Mouse (Mus musculus): ENCODE data around the gene Galk1. TPM values are rescaled to one million over a fixed set of nuclear protein-coding genes. Genes with fewer than 3 reads are reported as not detected.
"Not testable (repeated sequence)": the region's sequence is repeated elsewhere in the genome, so short reads cannot be mapped to it uniquely, and the experiment has no call there.

Gene Galk1
- polyA plus RNA-seq, 1 experiment from 2014 or later = 187 TPM

GRCm38 (mm10) chr11:116025056-116025845 is 12.7 kb upstream of the Galk1 start:
- H3K9me3 ChIP-seq (replicated peaks; ENCODE audit: control insufficient read depth, low read length) = no peaks in the 10 kb centered on the region
- ATAC-seq (ENCODE audit: insufficient read depth, low FRiP score) = no peak
- H3K4me3 ChIP-seq (replicated peaks; ENCODE audit: low read length) = no peak overlapping the region
- peaks cover 6% of the 10 kb centered on the region; the same call in 1 of the 2 replicates for H3K4me1 ChIP-seq (ENCODE audit: control insufficient read depth, insufficient read depth, low read length)
- 91% methylated on average over 3 of the region's 3 CpGs for WGBS
- H3K27me3 ChIP-seq (ENCODE audit: control insufficient read depth, insufficient read depth, low read length) = no peaks in the 10 kb centered on the region
- no peak overlapping the region for H3K9ac ChIP-seq (ENCODE audit: low read length)
- H3K4me2 ChIP-seq (ENCODE audit: low read depth, low read length) = no peak overlapping the region
- H3K36me3 ChIP-seq (ENCODE audit: control insufficient read depth, insufficient read depth, low read length) = no peaks in the 10 kb centered on the region; the same call in 1 of the 2 replicates
- H3K27ac ChIP-seq (ENCODE audit: low read length) = no peak overlapping the region

- H3K9me3 ChIP-seq (replicated peaks; ENCODE audit: control insufficient read depth, low read length) = no peaks in the 10 kb centered on the region
- no peaks in the 10 kb centered on the region for H3K27me3 ChIP-seq (ENCODE audit: control insufficient read depth, insufficient read depth, low read length)
- no peak overlapping the region for H3K4me2 ChIP-seq (ENCODE audit: low read depth, low read length)
- WGBS = under 1% methylated on average over 37 of the region's 37 CpGs
- ATAC-seq (ENCODE audit: insufficient read depth, low FRiP score) = peak; percentile 97
- peak overlapping the region; percentile 89 for H3K4me3 ChIP-seq (replicated peaks; ENCODE audit: low read length)
- no peaks in the 10 kb centered on the region; the same call in 1 of the 2 replicates for H3K36me3 ChIP-seq (ENCODE audit: control insufficient read depth, insufficient read depth, low read length)
- H3K27ac ChIP-seq (ENCODE audit: low read length) = peak overlapping the region; percentile 100
- peaks cover 2% of the 10 kb centered on the region; the same call in 1 of the 2 replicates for H3K4me1 ChIP-seq (ENCODE audit: control insufficient read depth, insufficient read depth, low read length)
- H3K9ac ChIP-seq (ENCODE audit: low read length) = peak overlapping the region; percentile 100
These were observed 11.9 kb upstream of the Galk1 start for GRCm38 (mm10) chr11:116024356-116024808.

GRCm38 (mm10) chr11:116023771-116024355 is 11.3 kb upstream of the Galk1 start:
- Histone ChIP-seq H3K9me3 (replicated peaks; ENCODE audit: control insufficient read depth, low read length) (no peaks in the 10 kb centered on the region), H3K4me1 (ENCODE audit: control insufficient read depth, insufficient read depth, low read length) (peaks cover 2% of the 10 kb centered on the region; the same call in 1 of the 2 replicates), H3K4me3 (replicated peaks; ENCODE audit: low read length) (peak overlapping the region; percentile 89), H3K27me3 (ENCODE audit: control insufficient read depth, insufficient read depth, low read length) (no peaks in the 10 kb centered on the region), H3K9ac (ENCODE audit: low read length) (peak overlapping the region; percentile 100), H3K4me2 (ENCODE audit: low read depth, low read length) (peak overlapping the region; percentile 56; the same call in 1 of the 2 replicates), H3K27ac (ENCODE audit: low read length) (peak overlapping the region; percentile 100), H3K36me3 (ENCODE audit: control insufficient read depth, insufficient read depth, low read length) (no peaks in the 10 kb centered on the region; the same call in 1 of the 2 replicates)
- under 1% methylated on average over 55 of the region's 57 CpGs for WGBS
- ATAC-seq (ENCODE audit: insufficient read depth, low FRiP score) = peak; percentile 75

GRCm38 (mm10) chr11:116023074-116023770 is 10.7 kb upstream of the Galk1 start:
- H3K36me3 ChIP-seq (ENCODE audit: control insufficient read depth, insufficient read depth, low read length); ATAC-seq (ENCODE audit: insufficient read depth, low FRiP score); H3K27me3 ChIP-seq (ENCODE audit: control insufficient read depth, insufficient read depth, low read length); H3K9me3 ChIP-seq (replicated peaks; ENCODE audit: control insufficient read depth, low read length); H3K4me1 ChIP-seq (ENCODE audit: control insufficient read depth, insufficient read depth, low read length): not testable (repeated sequence)
- Histone ChIP-seq H3K4me3 (replicated peaks; ENCODE audit: low read length) (peak overlapping the region; percentile 89), H3K27ac (ENCODE audit: low read length) (peak overlapping the region; percentile 100), H3K9ac (ENCODE audit: low read length) (peak overlapping the region; percentile 100), H3K4me2 (ENCODE audit: low read depth, low read length) (peak overlapping the region; percentile 56)
- WGBS = 2% methylated on average over 18 of the region's 18 CpGs

GRCm38 (mm10) chr11:116022256-116022780 is 9.8 kb upstream of the Galk1 start:
- Histone ChIP-seq H3K4me2 (ENCODE audit: low read depth, low read length) (peak overlapping the region; percentile 51), H3K27ac (ENCODE audit: low read length) (no peak overlapping the region), H3K9ac (ENCODE audit: low read length) (no peak overlapping the region), H3K27me3 (ENCODE audit: control insufficient read depth, insufficient read depth, low read length) (no peaks in the 10 kb centered on the region), H3K4me3 (replicated peaks; ENCODE audit: low read length) (peak overlapping the region; percentile 31), H3K4me1 (ENCODE audit: control insufficient read depth, insufficient read depth, low read length) (peaks cover 2% of the 10 kb centered on the region; the same call in 1 of the 2 replicates), H3K9me3 (replicated peaks; ENCODE audit: control insufficient read depth, low read length) (no peaks in the 10 kb centered on the region), H3K36me3 (ENCODE audit: control insufficient read depth, insufficient read depth, low read length) (no peaks in the 10 kb centered on the region; the same call in 1 of the 2 replicates)
- WGBS = 30% methylated on average over 4 of the region's 4 CpGs
- no peak for ATAC-seq (ENCODE audit: insufficient read depth, low FRiP score)

- H3K27me3 ChIP-seq (ENCODE audit: control insufficient read depth, insufficient read depth, low read length) = no peaks in the 10 kb centered on the region
- no peak overlapping the region for H3K27ac ChIP-seq (ENCODE audit: low read length)
- H3K4me1 ChIP-seq (ENCODE audit: control insufficient read depth, insufficient read depth, low read length) = peaks cover 2% of the 10 kb centered on the region; the same call in 1 of the 2 replicates
- H3K4me2 ChIP-seq (ENCODE audit: low read depth, low read length) = no peak overlapping the region
- no peaks in the 10 kb centered on the region for H3K9me3 ChIP-seq (replicated peaks; ENCODE audit: control insufficient read depth, low read length)
- no peaks in the 10 kb centered on the region; the same call in 1 of the 2 replicates for H3K36me3 ChIP-seq (ENCODE audit: control insufficient read depth, insufficient read depth, low read length)
- H3K4me3 ChIP-seq (replicated peaks; ENCODE audit: low read length) = peak overlapping the region; percentile 0; the same call in 1 of the 2 replicates
- 65% methylated on average over 6 of the region's 6 CpGs for WGBS
- ATAC-seq (ENCODE audit: insufficient read depth, low FRiP score) = no peak
- no peak overlapping the region for H3K9ac ChIP-seq (ENCODE audit: low read length)
These were observed 9.1 kb upstream of the Galk1 start for GRCm38 (mm10) chr11:116021328-116022220.

GRCm38 (mm10) chr11:116020519-116020922 is 8.0 kb upstream of the Galk1 start:
- H3K36me3 ChIP-seq (ENCODE audit: control insufficient read depth, insufficient read depth, low read length) = no peaks in the 10 kb centered on the region; the same call in 1 of the 2 replicates
- no peak overlapping the region for H3K27ac ChIP-seq (ENCODE audit: low read length)
- H3K4me1 ChIP-seq (ENCODE audit: control insufficient read depth, insufficient read depth, low read length) = peaks cover 2% of the 10 kb centered on the region; the same call in 1 of the 2 replicates
- no peaks in the 10 kb centered on the region for H3K27me3 ChIP-seq (ENCODE audit: control insufficient read depth, insufficient read depth, low read length)
- H3K9me3 ChIP-seq (replicated peaks; ENCODE audit: control insufficient read depth, low read length) = no peaks in the 10 kb centered on the region
- WGBS = 35% methylated on average over 1 of the region's 1 CpGs
- H3K9ac ChIP-seq (ENCODE audit: low read length) = no peak overlapping the region
- H3K4me2 ChIP-seq (ENCODE audit: low read depth, low read length) = no peak overlapping the region
- H3K4me3 ChIP-seq (replicated peaks; ENCODE audit: low read length) = no peak overlapping the region
- ATAC-seq (ENCODE audit: insufficient read depth, low FRiP score) = no peak

GRCm38 (mm10) chr11:116019976-116020411 is 7.5 kb upstream of the Galk1 start:
- H3K27ac ChIP-seq (ENCODE audit: low read length) = peak overlapping the region; percentile 15; the same call in 1 of the 2 replicates

More at GRCm38 (mm10) chr11:116019976-116020411, 7.5 kb upstream of the Galk1 start:
- Histone ChIP-seq H3K9me3 (replicated peaks; ENCODE audit: control insufficient read depth, low read length) (no peaks in the 10 kb centered on the region), H3K4me1 (ENCODE audit: control insufficient read depth, insufficient read depth, low read length) (peaks cover 2% of the 10 kb centered on the region; the same call in 1 of the 2 replicates), H3K4me2 (ENCODE audit: low read depth, low read length) (no peak overlapping the region), H3K4me3 (replicated peaks; ENCODE audit: low read length) (no peak overlapping the region), H3K9ac (ENCODE audit: low read length) (no peak overlapping the region), H3K27me3 (ENCODE audit: control insufficient read depth, insufficient read depth, low read length) (no peaks in the 10 kb centered on the region), H3K36me3 (ENCODE audit: control insufficient read depth, insufficient read depth, low read length) (no peaks in the 10 kb centered on the region; the same call in 1 of the 2 replicates)
- no peak for ATAC-seq (ENCODE audit: insufficient read depth, low FRiP score)
- 83% methylated on average over 2 of the region's 2 CpGs for WGBS
